Mouse (Mus musculus): ENCODE results near the gene Alox12e.

DNA sequence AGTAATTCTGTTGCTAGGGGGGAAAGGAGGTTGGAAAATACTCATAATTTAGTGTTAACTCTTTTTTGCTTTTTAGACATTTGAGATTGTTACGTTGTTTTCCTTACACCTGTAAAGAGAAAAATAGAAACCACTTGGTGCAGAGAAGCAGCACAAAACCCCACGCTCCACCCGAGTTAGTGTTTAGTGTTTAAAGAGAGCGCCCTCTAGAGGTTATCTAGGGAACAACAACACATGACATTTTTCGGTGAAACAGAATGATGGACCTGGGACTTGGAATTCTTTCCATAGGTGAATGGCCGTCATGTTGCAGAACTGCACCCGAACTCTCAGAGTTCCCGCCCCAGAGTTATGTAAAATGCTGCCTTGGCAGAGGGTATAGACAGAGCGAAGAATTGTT is 13.1 kb downstream of the Alox12e start:
- TF ChIP-seq POLR2A (IDR thresholded peaks at IDR 0.05; ENCODE audit: low read depth, low read length) (no peak), CTCF (IDR thresholded peaks at IDR 0.05; ENCODE audit: extremely low read depth, insufficient read depth, insufficient read length, insufficient replicate concordance) (peak; percentile 23; the same call in 1 of the 2 replicates)

Data from spleen, adult 2 months (tissue).